Mouse (Mus musculus): Measurements from ENCODE around the gene C4bp.

- no peak for TF ChIP-seq CTCF (IDR thresholded peaks at IDR 0.05; ENCODE audit: control insufficient read depth, insufficient read depth, low read length)
- no peak for TF ChIP-seq POLR2A (IDR thresholded peaks at IDR 0.05; ENCODE audit: borderline replicate concordance, control insufficient read depth, low read depth, low read length)
Measured at GRCm38 (mm10) chr1:130588659-130589058, 72.8 kb downstream of the C4bp start.

Measured in bone marrow, adult 2 months (tissue).